ENCODE assay signal across 10 mouse cellular contexts in the genomic region with DNA sequence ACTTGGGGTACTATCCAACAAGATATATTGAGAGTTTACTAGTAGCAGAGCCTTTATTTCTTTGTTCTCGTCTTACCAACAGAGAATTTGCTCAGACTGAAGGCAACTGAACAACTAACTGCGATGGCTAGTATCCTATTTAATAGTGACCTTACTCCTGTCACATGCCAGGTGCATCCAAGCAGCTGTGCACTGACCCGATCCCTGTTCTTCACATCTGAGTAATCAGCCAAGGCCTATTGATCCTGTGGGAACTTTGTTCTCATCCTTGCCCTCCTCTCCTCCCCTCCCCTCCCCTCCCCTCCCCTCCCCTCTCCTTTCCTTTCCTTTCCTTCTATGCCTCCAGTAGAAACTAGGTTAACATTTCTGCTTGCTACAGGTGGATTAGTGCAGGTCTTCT. TPM values are rescaled to one million over a fixed set of nuclear protein-coding genes. Genes with fewer than 3 reads are reported as not detected.
DNase-seq lines count a peak whose midpoint lies in the region; ATAC-seq and TF ChIP-seq lines count a peak whose summit lies in the region.
"Had no signal": no experiment of that assay in that cellular context is flagged by ENCODE, and none has a peak within 500 bp of the region (broad histone marks: within the 10 kb centered on the region; RNA-seq: fewer than 3 reads in every experiment).

No protein-coding gene starts in this region.

- peak overlapping the region; percentile 72 for H3K4me2 ChIP-seq in heart, embryonic 14.5 days (ENCODE audit: low read length)
- peak overlapping the region; percentile 49; the same call in 1 of the 2 replicates for H3K4me2 ChIP-seq in stomach, embryonic 14.5 days (replicated peaks; ENCODE audit: low read depth, low read length)
- no peak overlapping the region for H3K4me2 ChIP-seq in stomach, postnatal 0 days (replicated peaks; ENCODE audit: low read depth)
- H3K4me2 ChIP-seq in liver, embryonic 13.5 days: peak overlapping the region; percentile 66

- H3K27ac ChIP-seq in heart, embryonic 14.5 days (replicated peaks in 1 of 2; ENCODE audit: control insufficient read depth in 1 of 2, insufficient read depth in 1 of 2, low read depth in 2 of 2, low read length in 2 of 2): no peak overlapping the region
- H3K27ac ChIP-seq in stomach, embryonic 14.5 days (ENCODE audit: low read length): no peak overlapping the region
- no peak overlapping the region for H3K27ac ChIP-seq in stomach, postnatal 0 days (replicated peaks)
- H3K27ac ChIP-seq in liver, embryonic 13.5 days: peak overlapping the region; percentile 43

- WGBS in heart, embryonic 14.5 days: 91% methylated on average over 3 of the region's 3 CpGs
- WGBS in stomach, embryonic 14.5 days: 87% methylated on average over 3 of the region's 3 CpGs
- WGBS in stomach, postnatal 0 days: 89% methylated on average over 3 of the region's 3 CpGs
- 76% methylated on average over 3 of the region's 3 CpGs for WGBS in liver, embryonic 13.5 days (ENCODE audit: insufficient replicate concordance)

- intact Hi-C loops in heart, postnatal 10 days (cut with DNase I): loop anchor here (5.0 kb wide), 1 partner anchor 66 kb away; a partner anchor contains a TSS

- ATAC-seq in heart, embryonic 14.5 days (ENCODE audit: insufficient number of reproducible peaks, insufficient read depth, low FRiP score, low read depth): no peak
- ATAC-seq in stomach, embryonic 14.5 days (ENCODE audit: insufficient number of reproducible peaks, insufficient read depth, low FRiP score, low read depth): no peak
- no peak for ATAC-seq in stomach, postnatal 0 days (ENCODE audit: low FRiP score, low TSS enrichment)
- ATAC-seq in liver, embryonic 13.5 days (ENCODE audit: low read depth): no peak
- ATAC-seq: activated CD4-positive, CD25-positive, alpha-beta regulatory T cell, adult 4 months had no signal

- no peak for TF ChIP-seq EP300 in stomach, postnatal 0 days (optimal IDR thresholded peaks at IDR 0.05)

- no peak overlapping the region for H3K4me3 ChIP-seq in heart, embryonic 14.5 days (ENCODE audit: control insufficient read depth in 1 of 2, insufficient read depth in 1 of 2, low read depth in 1 of 2, low read length in 2 of 2)
- H3K4me3 ChIP-seq in stomach, embryonic 14.5 days (ENCODE audit: low read depth, low read length): no peak overlapping the region; the same call in 1 of the 2 replicates
- H3K4me3 ChIP-seq in stomach, postnatal 0 days (ENCODE audit: low read depth, low read length): no peak overlapping the region
- peak overlapping the region; percentile 72 for H3K4me3 ChIP-seq in liver, embryonic 13.5 days (replicated peaks)

- peaks cover 32% of the 10 kb centered on the region for H3K36me3 ChIP-seq in heart, embryonic 14.5 days (ENCODE audit: control insufficient read depth, insufficient read depth, low read length)
- H3K36me3 ChIP-seq in stomach, embryonic 14.5 days (ENCODE audit: control insufficient read depth, insufficient read depth, low read length): peaks cover 14% of the 10 kb centered on the region; the same call in 1 of the 2 replicates
- no peaks in the 10 kb centered on the region; the same call in 1 of the 2 replicates for H3K36me3 ChIP-seq in stomach, postnatal 0 days (ENCODE audit: control insufficient read depth, insufficient read depth, low read length)
- H3K36me3 ChIP-seq in liver, embryonic 13.5 days: peaks cover 24% of the 10 kb centered on the region

- no peaks in the 10 kb centered on the region for H3K9me3 ChIP-seq in heart, embryonic 14.5 days (ENCODE audit: control insufficient read depth, low read length)
- H3K9me3 ChIP-seq in stomach, embryonic 14.5 days (ENCODE audit: control insufficient read depth, low read depth, low read length): no peaks in the 10 kb centered on the region
- H3K9me3 ChIP-seq in stomach, postnatal 0 days (ENCODE audit: control insufficient read depth, low read length): no peaks in the 10 kb centered on the region
- H3K9me3 ChIP-seq in liver, embryonic 13.5 days (replicated peaks): no peaks in the 10 kb centered on the region

- 0 out of 4 replicates have a peak, but pooled peaks cover 0 to 4% of the 10 kb centered on the region in 2 experiments for H3K4me1 ChIP-seq in heart, embryonic 14.5 days (ENCODE audit: control insufficient read depth in 2 of 2, insufficient read depth in 2 of 2, low read length in 2 of 2)
- 0 out of 2 replicates have a peak, but pooled peaks cover 2% of the 10 kb centered on the region for H3K4me1 ChIP-seq in stomach, embryonic 14.5 days (ENCODE audit: control insufficient read depth, insufficient read depth, low read length)
- no peaks in the 10 kb centered on the region for H3K4me1 ChIP-seq in stomach, postnatal 0 days (replicated peaks; ENCODE audit: control insufficient read depth, insufficient read depth)
- H3K4me1 ChIP-seq in liver, embryonic 13.5 days (replicated peaks): peaks cover 37% of the 10 kb centered on the region

- no peaks in the 10 kb centered on the region for H3K27me3 ChIP-seq in heart, embryonic 14.5 days (ENCODE audit: control insufficient read depth, insufficient read depth, low read length)
- no peaks in the 10 kb centered on the region for H3K27me3 ChIP-seq in stomach, embryonic 14.5 days (ENCODE audit: control insufficient read depth, insufficient read depth, low read length)
- H3K27me3 ChIP-seq in stomach, postnatal 0 days (ENCODE audit: control insufficient read depth, insufficient read depth, low read length): no peaks in the 10 kb centered on the region
- no peaks in the 10 kb centered on the region for H3K27me3 ChIP-seq in liver, embryonic 13.5 days

- no peak for DNase-seq in heart, postnatal 10 days
- DNase-seq in stomach, postnatal 0 days (ENCODE audit: low spot score): no peak
- no peak for DNase-seq in liver, embryonic 13.5 days
- DNase-seq in ovary, adult 18-20 months (ENCODE audit: low spot score): no peak
- DNase-seq in urinary bladder, postnatal 14 days (ENCODE audit: low spot score): no peak
- no peak for DNase-seq in embryo, embryonic 10.5 days (ENCODE audit: low spot score)
- DNase-seq: cerebellum, adult 11-12 months had no signal

- no peak for TF ChIP-seq CTCF in stomach, postnatal 0 days (IDR thresholded peaks at IDR 0.05; ENCODE audit: low read depth)

- no peak overlapping the region for H3K9ac ChIP-seq in heart, embryonic 14.5 days (ENCODE audit: low read length)
- no peak overlapping the region for H3K9ac ChIP-seq in stomach, embryonic 14.5 days (replicated peaks; ENCODE audit: low read depth, low read length)
- no peak overlapping the region for H3K9ac ChIP-seq in stomach, postnatal 0 days (ENCODE audit: low read length)
- peak overlapping the region; percentile 63 for H3K9ac ChIP-seq in liver, embryonic 13.5 days

RNA-seq across cellular contexts. Expression of a gene that starts 1.7 kb away (rescaled TPM):
- 16.5 and 17.9 TPM in 2 replicates for polyA plus RNA-seq in heart, embryonic 14.5 days (2014; fragmentation: Nextera tagmentation; extraction: Ambion mirVana)
- total RNA-seq in heart, postnatal 10 days (2021): 10 to 100 TPM; 15.2 to 16.4 TPM
- 31.5 and 33.3 TPM in 2 replicates for polyA plus RNA-seq in stomach, embryonic 14.5 days (2014; fragmentation: Nextera tagmentation; extraction: Ambion mirVana)
- 7.9 and 8.7 TPM in 2 replicates for polyA plus RNA-seq in stomach, postnatal 0 days (2015; fragmentation: Nextera tagmentation; extraction: Ambion mirVana)
- 22.0 and 27.0 TPM in 2 replicates for polyA plus RNA-seq in liver, embryonic 13.5 days (2015; fragmentation: Nextera tagmentation; extraction: Ambion mirVana)
